Mouse (Mus musculus): ENCODE results near the gene Dnttip1.

DNA sequence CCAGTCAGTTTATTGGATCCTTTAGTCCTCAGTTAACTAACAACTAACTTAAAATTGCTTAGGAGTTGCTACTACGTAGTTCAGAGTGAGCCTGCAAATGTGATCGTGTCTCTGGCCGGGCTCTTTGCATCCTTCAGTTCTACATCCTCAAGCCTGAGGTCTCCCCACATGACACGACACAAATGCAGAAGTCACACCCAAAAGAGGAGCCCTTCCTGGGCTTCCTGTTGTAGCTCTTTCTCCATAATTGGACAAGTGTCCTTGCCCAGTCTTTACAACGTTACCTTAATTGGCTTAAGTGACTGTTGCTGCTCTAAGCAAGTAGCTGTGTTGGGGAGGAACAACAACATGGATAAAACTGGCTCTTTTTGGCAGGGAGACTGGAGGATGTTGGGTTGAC is 69.6 kb downstream of the Dnttip1 start:
- TF ChIP-seq POLR2A (IDR thresholded peaks at IDR 0.05; ENCODE audit: low read depth, low read length), result no peak
- no peak for TF ChIP-seq CTCF (IDR thresholded peaks at IDR 0.05; ENCODE audit: borderline replicate concordance, insufficient read depth, low read length)
